Mouse (Mus musculus): ENCODE data around the gene Gm20388.

Gene Gm20388

DNA sequence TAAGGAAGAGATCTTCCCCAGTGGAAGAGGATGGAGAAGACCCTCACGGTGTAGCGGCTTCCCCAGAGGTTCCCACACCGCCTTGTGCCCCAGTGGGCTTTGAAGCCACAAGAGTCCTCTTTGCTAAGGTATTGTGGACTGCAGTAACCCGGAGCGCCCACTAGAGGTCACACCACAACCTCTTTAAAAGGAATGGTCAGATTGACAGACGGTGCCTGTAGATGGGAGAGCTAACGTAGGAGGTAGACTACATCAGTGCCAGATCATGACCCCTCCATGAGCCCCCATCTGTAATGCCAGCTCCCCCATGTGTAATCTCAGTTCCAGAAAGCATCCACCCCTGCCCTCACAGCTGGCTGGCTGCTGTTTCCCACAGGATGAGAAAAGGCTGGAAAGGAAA is 1636.5 kb downstream of the Gm20388 start:
- in situ Hi-C loops (cut with MboI): loop anchor here (10.0 kb wide), 1 partner anchor 48 kb away; the partner anchor contains the start of gene Map1lc3b

DNA sequence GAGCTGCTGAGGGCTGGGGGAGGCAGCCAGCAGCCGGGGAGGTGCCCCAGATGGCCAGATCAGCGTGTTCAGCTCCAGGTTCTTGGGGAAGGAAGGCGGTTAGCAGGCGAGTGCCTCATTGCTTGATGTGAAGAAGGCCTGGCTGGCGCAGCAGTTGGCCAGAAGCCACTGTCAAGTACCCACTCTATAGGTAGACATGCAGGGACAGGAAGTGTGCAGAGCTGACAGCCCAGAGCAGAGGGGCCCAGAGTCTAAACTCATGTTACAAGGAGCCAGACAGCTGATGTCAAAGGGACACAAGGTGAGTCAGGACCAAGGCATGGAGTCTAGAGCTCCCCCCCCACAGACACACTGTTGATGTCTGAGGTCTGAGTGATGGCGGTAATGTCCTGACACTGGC is 1639.4 kb downstream of the Gm20388 start:
- in situ Hi-C loops (cut with MboI): no loop called here

DNA sequence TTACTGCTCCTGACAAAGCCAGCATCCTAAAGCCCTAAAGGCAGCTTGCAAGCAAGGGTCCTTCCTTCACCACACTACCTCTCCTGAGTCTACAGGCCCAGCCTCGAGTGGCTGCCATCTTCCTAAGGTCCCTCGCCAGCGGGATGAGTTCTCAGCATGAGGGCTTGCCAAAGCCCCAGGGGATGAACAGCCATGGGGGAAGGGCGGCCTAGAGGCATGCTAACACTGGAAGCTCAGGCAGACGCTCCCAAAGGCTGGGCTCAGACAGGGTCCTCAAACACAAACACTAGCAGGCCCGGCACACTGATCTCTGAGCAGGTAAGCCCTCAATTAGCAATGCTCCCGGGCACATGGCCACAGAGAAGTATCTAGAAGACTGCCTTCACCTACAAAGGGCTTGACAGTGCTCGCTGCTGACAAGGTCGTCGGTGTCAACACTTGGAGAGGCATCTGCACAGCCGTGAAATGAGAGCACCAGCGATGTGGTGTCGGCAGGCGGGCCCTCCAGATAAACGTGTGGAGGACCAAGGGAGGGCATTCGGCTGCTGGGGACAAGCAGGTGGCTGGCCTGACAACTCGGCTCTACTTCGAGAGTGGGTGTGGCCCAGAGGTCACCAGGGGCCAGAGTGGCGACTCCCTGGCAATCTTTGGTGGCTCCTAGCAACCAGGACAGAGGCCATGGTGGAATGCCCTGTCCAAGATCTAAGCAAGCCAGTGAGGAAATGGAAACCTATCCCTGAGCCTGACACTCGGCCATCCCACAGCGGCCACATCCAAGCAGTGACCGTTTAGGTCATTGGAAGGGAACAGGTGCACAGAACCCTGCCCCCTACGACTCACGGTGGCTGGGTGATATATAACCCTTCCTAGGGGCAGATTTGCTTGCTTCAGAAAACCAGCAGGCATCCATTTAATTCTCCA is 1640.7 kb downstream of the Gm20388 start:
- in situ Hi-C loops (cut with MboI): no loop called here

DNA sequence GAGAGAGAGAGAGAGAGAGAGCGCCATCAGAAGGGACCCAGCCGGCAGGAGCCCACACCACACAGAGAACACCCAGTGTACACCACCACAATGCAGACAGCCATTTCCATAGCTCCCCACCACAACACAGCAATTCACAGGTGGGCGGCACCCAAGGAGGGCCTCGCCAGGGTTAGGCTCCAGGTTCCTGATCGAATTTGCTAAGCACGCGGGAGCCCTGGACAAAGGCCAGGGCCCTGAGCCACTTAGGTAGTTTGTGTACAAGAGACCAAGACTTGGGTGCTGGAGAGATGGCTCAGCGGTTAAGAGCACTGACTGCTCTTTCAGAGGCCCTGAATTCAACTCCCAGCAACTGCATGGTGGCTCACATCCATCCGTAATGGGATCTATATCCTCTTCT is 1641.9 kb downstream of the Gm20388 start:
- in situ Hi-C loops (cut with MboI): no loop called here

DNA sequence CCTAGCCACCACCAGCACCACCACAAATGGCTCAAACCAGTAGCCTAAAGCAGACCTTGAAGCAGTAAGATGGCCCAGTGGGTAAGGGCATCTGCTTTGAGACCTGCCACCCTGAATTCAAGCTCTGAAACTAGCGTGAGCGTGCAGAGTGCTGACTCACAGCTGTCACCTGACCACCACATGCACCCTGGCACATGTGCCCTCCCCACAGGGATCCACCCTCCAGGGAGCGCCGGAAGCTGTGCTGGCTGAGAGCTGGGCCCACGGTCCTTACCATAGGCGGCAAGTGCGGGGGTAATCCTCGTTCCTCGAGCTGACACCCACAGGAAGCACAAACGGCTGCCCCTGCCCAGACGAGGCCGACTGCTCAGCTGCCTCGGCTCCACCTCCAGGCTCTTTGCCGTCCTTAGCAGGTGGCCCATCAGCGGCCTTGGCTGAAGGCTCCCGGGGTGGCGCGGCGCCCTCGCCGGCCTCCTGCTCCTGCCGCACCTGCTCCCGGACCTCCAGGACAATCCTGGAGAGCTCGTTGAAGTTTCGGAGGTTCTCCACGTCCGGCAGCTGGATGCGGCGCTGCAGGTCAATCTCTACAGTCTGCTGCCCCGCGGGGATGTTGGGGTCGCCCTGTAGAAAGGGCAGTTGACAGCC is 1643.3 kb downstream of the Gm20388 start:
- in situ Hi-C loops (cut with MboI): no loop called here

DNA sequence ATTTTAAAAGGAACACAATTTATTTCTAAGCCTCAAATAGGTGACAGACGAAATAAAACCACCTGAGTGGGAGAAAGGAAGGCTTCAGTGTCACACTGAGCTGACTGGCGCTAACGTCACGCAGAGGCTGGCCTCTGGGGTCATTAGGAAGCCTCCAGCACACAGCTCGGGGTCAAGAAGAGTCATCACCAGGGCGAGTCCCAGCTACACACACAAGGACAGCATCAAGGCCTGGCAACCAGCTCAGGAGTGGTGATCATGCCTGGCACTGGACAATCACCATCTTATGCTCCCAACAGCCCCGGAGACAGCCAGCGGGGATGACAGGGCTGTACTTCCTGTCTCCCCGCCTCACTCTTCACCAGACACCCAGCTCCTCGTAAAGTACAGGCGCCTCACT is 1647.1 kb downstream of the Gm20388 start:
- in situ Hi-C loops (cut with MboI): no loop called here

DNA sequence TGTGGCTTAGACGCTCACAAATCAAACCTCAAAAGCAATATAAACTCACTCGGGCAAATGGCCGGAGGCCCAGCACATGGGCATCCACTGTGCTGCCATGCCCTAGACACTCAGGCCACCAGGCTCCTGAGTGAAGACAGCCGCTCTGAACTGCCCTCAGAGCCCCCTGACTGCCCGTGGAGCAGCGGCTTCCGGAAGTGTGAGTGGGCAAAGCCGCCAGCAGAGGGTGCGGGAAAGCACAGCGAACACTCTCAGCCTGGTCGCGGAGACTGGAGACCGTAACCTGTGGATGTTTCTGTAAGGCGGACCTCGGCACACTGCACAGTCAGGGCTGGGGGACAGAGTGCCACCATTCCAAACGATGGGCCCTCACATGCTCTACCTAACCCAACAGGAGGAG is 1647.9 kb downstream of the Gm20388 start:
- in situ Hi-C loops (cut with MboI): no loop called here

DNA sequence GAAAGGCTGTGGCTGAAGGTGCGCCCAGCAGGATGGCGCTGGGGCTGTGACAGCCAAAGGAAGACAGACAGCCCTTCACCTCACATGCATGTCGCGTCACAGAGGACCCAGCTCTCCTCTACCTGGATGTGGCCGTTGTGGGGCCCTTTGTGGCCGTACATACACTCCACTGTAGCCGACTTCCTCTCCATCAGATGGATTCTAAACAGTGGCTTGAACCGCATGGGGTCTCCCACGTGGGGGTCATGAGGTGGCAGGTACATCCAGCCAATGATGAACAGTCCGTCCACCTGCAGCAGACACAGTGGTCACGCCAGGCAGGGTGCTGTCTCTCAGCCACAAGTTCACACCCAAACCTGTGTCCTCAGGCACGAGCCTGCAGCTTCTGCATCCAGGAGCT is 1649.2 kb downstream of the Gm20388 start:
- in situ Hi-C loops (cut with MboI): no loop called here

DNA sequence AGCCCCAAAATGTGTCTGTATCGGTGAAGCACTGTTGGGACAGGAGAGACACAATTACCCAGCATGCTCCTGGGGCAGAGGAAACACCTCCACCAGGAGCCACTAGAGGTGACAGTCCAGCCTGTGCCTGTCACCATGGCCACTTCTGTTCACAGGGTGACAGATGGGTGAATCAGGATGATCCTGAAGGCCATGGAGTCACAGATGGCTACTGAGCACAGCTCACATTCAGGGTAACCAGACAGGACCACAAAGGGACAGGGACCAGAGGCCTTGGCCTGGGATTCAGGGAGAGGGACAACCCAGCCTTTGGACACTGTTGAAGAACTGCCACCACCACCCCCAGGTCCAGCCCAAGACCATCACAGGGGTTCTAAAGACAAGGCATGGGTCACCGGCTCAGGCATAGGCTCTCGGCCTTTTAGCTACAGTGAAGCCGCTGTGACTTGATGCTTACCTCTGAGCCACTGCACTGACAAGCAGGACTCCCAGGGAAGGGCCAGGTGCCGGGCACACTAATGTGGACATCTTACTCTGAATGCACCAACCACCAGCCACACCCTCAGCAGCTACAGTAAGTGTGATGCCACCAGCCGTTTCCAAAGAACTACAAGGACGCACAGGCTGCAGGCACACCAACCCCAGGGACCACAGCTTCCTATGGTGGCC is 1649.9 kb downstream of the Gm20388 start:
- in situ Hi-C loops (cut with MboI): no loop called here

DNA sequence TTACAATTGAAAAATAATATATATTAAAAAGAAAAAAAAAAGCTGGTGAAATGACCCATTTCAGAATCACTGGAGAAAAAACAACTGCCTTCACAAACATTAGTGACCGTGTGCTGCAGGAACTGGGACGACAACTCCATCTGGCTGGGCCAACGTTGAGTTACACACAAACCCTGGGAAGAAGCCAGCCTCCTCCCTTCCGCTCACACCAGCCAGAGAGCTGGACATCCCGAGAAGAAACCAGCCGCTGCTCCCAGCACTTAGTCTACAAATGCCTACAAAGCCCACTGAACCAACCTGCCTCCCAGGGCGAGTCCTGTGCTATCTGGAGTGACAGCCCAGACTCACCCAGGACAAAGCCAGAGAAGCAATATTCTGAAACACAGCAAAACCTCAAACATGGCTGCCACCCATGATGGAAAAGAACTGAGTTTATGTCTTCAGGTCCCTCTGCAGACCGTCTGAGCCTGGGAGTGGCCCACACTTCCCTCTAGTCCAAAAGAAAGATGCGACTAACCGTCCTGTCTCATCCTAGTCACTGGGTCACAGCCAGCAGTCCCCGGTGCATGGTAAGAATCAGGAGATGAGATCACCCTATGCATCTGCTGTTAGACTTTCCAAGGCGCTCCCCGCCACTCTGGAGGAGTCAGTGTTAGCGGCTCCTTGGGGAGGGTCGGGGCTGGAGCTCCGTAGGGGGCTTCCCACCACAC is 1651.2 kb downstream of the Gm20388 start:
- in situ Hi-C loops (cut with MboI): no loop called here

DNA sequence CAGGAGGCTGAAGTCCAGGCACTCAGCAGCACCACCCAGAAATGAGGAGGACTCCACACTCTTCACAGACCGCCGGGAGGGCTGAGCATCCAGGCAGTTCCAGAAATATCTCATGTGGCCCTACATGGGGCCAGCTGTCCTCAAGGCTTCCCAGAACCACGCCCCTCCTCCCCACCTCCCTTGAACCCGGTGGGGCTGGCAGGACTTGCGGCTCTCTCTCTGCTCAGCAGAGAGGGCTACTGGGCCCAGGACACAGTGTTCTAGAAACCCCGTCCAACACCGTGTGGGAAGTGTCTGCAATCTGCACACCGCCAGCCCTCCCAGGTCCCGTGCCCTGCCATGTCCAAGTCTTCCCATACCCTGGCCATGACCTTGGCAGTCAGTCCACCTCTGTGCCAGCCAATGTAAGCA is 1652.3 kb downstream of the Gm20388 start:
- in situ Hi-C loops (cut with MboI): no loop called here

DNA sequence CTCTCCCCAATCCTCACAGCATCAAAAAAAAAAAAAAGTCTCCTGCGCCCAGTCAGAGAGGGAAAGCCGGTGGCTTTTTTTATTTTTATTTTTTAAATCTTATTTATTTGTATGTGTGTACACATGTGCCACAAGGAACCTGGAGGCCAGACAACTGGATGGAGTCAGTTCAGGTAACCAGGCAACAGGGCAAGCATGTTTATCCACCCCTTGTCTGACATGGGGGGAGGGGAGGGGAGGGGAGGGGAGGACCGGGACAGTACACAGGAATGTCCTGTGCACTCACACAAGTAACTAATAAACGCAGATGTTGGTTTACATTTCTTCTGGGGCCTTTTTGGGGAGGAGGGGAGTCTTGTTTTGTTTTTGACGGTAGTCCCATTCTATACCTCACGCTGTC is 1653.1 kb downstream of the Gm20388 start:
- in situ Hi-C loops (cut with MboI): no loop called here

DNA sequence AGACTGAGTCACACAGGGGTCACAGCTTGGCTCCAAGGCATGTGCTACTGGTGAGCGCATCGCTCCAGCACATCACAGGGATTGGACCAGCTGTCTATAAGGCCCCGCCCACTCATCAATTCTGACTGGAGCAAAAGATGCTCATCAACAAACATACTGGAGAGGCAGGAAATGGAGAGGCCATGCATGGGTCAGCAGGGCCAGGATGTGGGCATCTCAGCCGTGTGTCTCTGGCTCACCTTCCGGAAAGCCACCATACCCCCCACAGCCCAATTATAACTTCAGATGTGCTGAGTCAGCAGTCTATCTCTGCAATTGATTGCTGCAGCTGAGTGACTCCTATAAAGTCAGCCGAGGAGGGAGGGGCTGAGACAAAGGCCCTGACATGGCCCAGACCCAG is 1657.7 kb downstream of the Gm20388 start:
- in situ Hi-C loops (cut with MboI): no loop called here

DNA sequence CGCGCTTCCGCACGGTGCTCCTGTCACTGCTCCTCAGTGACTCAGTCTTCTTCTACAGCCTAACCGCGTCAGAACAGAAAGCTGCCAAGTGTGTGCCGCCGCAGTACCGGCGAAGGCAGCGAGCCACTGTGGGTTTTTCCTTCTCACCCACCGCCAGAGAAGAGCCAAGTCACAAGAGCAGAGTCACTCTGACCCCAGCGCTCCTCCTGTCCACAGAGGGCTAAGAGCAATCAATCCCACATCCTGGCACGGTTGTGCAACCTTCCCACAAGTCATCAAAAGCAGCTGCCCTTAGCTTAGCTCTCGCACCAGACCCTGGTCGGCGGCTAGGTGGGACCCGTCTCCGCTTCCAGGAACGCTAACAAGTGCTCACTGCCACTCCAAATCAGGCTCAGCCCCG is 1659.7 kb downstream of the Gm20388 start:
- in situ Hi-C loops (cut with MboI): no loop called here

DNA sequence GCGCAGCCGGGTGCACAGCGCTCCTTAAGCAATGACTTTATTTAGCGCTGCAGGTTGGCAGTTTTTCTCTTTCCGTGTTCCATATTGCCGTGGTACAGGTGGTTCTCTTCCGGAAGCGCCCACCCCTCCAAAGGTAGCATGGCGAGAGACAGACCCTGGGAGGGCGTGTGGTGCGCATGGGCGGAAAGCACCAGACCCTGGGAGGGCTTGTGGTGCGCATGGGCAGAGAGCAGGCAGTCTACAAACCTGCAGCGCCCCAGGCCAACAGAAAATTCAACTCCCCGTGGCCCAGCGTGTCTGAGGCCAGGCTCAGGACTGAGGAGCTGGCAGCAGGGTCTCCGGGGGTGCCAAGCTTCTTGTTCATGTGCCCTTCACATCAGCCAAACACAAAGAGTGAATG is 1660.2 kb downstream of the Gm20388 start:
- in situ Hi-C loops (cut with MboI): no loop called here

DNA sequence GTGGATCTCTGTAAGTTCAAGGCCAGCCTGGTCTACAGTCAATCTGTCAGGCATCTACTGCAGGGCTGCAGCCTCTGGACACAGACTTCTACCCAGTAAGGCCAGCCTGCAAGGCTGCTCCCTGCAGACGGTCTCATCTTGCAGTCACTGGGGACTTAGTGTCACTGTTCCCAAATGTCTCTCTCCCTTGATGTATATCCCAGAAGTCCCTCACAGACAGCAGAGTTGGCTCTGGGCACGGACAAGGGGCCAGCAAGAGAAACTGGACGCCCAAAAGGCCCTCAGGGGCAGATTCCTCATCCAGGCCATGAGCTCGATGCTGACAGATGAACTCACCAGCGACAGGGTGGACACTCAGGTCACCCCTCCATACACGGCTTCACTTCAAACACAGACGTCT is 1661.5 kb downstream of the Gm20388 start:
- in situ Hi-C loops (cut with MboI): no loop called here

DNA sequence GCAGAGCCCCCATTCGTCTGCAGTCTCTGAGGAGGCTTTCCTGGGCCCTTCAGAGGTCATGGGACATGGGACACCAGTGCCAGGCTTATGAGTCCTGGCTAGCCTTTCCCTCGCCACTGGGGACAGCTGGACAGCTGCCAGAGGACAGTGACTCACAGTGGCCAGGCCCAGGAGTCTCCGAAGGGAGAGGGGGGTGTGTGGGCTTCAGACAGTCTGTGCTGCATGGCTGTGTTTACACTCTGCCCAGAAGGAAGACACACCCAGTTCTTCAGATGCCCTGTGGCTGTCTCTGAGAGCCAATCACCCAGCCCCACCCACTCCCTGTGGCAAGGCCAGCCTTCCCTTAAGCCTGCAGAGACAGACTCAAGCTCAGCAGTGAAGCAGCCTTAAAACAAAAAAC is 1662.6 kb downstream of the Gm20388 start:
- in situ Hi-C loops (cut with MboI): no loop called here

DNA sequence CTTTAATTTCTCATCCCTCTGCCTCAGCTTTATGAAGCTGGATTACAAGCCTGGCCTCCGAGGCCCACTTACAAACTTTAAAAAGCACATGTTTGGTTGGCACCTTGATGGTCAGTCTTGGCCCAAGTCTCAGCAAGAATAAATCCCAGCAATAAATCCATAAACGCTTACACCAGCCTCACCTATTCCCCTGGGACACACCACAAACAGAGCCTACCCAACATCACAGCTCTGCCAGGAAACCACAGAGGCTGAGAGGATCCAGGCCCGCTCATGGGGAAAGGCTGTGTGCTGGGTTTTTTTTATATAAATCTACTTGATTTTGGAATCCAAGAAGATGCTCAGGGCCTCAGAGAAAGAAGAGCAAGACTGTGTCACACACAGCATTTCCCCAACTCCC is 1665.0 kb downstream of the Gm20388 start:
- in situ Hi-C loops (cut with MboI): loop anchor here (25.0 kb wide), 1 partner anchor 337 kb away; the partner anchor contains the start of gene Slc7a5

DNA sequence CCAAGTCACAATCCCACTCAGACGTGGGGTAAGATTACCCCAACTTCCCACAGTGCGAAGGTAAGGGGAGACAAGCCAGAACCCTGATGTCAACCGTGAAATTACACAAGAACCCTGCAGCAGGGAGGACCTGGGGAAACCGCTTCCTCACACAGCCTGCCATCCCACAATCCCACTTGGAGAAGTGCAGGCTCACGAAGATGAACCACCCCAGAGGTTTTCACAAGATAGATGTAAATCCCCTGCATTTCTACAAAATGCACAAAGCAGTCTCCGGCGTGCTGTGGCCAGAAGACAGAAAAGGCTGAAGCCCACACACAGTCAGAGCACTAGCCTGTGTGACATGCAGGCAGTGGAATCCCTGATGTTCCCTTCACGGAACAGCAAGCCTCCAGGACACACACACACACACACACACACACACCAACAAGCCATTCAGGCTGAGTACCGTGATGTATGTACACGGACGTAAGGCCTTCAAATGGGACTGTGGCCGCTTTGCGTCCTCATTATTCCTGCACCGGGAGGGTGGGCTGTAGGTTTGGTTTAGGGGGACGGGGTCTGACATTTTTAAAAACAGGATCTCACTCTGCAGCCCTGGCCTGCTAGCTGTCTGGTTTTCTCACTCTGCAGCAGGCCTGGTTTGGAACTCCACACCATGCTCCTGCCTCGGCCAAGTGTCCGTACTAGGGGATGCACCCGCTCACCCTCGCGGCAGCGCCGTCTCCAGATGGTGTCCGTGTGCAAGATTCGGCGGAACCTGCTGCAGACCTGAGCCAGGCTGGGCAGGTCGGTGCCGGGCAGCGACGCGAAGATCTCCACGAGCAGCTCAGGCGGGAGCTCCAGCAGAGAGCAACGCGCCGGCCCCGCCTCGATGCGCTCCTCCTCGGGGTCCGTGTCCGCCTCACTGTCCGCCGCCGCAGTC is 1667.4 kb downstream of the Gm20388 start:
- in situ Hi-C loops (cut with MboI): loop anchor here (25.0 kb wide), 1 partner anchor 334 kb away; the partner anchor contains the start of gene Slc7a5

DNA sequence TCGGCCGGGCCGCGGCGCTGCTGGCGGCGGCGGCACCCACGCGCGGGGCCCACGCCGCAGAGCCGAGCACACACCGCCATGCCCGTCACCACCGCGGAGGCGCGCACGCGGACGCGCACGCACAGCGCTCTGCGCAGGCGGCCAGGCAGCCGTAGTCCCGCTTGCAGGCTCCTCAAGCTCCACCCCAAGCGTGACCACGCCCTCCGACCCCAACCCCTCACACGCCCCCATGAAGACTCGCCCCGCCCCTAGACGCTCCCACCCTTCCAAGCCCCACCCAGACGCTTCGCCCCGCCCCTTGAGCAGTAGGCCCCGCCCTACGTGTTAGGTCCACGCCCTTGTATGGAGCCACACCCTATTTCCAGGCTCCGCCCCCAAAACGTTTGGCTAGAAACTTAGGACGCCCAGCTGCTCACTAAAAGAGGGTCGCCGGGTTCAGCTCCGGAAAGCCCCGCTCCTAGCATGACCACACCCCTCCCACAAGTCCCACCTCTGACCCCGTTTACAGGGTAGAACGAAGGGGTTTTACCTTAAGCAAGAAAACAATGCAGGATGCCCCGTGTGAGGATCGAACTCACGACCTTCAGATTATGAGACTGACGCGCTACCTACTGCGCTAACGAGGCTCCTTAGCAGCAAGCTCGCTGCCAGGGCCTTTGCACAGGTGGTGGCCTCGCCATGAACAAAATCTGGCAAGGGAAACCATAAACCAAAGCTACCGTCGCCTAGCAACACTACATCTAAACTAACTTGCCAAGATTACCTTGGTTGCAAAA is 1668.2 kb downstream of the Gm20388 start, which contains the start of gene Fbxo31:
Fbxo31 (minus strand) TSS at position 131 of the 776 bp plus-strand sequence.
- in situ Hi-C loops (cut with MboI): loop anchor here (25.0 kb wide), 1 partner anchor 333 kb away; the partner anchor contains the start of gene Slc7a5
